Mouse (Mus musculus): ENCODE measurements at regions not wholly inside any gene's neighbourhood (a gene's known extent, or its start where the extent isn't known, plus 50 kb on each side); places are given as distances from the start of the nearest gene placed in this dataset.

DNA sequence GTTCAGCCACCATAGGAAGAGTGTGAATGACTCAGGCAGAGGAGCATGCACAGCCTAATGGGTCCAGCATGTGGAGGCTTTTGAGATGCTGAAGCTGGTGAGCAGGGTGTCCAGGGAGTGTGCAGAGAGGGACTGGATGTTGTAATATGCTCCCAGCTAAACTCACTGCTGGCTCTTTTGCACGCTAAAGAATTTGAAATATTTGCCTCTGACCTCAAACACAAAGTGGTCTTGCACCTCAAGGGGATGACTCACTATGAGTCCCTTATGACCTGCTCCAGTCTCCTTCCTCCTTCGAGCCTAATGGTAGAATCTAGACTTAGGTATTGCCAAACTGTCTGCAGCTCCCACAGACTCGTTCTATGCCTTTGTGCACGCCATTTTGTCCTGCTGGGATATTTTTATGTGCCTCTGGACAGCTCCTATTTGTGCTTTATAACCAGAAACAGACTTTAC, 55.0 kb upstream of the Slit3 start:
- no peak for DNase-seq (ENCODE audit: low read depth)

GRCm38 (mm10) chr11:35057791-35058190, 63.2 kb upstream of the Slit3 start:
- DNase-seq (ENCODE audit: low read depth) = no peak

GRCm38 (mm10) chr11:35055496-35056125, 65.4 kb upstream of the Slit3 start:
- DNase-seq (ENCODE audit: low read depth) = no peak

DNA sequence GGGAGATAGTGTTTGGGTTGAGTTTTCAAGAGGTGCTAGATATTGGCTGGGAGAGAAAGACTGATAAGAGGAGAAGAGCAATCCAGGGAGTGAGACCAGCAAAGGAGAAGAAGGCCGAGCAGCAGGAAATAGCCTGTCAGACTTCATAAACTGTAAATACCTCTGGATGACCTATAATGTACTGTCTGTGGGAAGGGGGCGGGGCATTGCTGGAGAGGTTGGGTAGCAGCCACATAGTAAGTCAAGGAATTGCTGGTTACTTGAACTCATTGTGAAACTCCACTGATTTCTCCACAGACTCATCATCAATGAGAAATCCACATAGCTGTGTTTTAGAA, 67.4 kb upstream of the Slit3 start:
- DNase-seq (ENCODE audit: low read depth) = no peak

DNA sequence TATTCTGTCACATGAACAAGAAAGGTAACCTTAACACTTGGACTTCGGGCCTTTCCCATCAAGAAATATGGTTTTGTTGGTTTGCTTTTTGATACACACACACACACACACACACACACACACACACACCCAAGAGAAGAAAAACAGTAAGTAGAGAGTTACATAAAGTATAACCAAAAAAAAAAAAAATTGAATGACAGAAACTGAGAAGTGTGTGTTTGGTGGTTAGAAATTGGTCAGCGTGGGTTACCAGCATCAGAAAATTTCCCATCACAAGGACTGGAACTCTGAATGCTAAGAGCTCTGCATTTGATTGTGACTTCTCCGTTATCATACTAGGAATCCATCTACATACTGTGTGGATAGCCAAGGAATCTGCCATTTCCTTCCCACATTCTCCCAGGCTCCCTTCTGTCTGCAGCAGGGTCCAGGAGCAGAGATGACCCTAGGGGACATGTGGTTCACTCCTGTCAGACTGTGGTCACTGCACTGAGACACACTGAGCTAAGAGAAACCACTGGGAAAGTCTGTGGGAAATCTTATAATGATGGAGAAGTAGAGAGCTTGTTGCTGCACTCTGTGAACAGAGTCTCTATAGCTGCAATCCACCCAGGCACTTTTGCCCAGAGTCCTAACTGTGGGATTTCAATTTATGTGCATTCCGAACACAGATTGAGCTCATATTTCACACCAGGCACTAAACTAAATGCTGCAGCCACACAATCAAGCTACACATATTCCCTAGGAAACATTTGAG, 68.0 kb upstream of the Slit3 start:
- no peak for DNase-seq (ENCODE audit: low read depth)

DNA sequence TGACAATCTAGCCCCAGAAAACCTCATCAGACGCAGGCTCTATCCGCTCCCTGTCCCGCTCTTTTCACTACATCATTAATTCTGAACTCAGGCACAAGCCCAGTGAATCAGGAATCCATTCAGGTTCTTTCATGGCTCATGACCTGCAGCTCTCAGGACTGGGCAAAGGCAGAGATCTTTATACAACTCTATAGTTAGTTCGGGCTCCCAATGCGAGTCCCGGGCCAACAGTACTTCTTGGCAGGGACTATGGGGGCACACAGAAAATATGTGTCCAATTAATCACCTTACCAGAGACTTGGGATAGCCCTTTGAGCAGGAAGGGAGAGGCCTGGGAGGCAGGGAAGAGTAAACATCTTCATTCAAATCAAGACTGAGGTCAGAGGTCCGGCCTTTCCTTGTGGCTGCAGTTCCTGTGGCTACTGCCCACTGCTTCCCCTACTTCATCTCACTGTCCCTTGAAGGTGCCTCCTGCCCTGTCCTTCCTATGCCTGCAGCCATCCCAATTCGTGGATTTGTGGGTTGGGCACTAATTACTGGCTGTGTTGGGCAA, 71.3 kb upstream of the Slit3 start:
- DNase-seq (ENCODE audit: low read depth) = no peak

DNA sequence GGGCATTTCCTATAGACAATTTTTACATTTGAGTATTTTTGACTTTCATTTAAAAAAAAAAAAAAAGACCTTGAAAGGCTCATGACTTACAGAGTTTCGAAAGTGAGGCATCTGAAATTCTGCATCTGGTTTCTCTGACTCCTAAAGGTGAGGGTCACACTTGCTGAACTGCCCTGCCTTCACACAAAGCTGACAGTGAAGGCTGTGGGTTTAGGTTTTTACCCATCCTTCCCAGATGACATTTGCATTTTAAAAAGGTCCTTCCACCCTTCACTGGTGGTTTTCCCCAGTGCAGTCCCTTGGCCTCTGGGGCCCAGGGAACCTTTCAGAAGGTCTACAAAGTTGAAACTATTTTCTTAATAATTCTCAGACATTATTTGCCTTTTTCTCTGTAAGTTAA, 76.4 kb upstream of the Slit3 start:
- no peak for DNase-seq (ENCODE audit: low read depth)

- no peak for DNase-seq (ENCODE audit: low read depth)
These were observed 96.6 kb upstream of the Slit3 start for GRCm38 (mm10) chr11:35024448-35024847.

DNA sequence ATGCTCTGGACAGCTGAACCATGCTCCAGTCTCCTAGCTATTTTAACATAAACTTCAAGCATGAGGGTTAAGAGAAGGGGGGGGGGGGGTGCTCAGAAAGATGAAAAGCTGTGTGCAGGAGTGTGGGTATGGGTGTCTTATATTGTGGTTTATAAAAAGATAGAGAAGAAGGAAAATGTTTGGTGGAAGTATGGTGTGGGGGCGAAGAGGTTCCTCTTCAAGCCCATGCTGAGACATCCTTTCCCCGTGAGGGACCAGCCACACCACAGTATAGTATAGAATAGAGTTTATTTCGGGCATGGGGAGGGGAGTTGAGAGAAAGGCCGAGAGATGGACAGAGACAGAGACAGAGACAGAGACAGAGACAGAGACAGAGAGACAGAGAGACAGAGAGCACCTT, 97.2 kb upstream of the Slit3 start:
- no peak for DNase-seq (ENCODE audit: low read depth)

DNA sequence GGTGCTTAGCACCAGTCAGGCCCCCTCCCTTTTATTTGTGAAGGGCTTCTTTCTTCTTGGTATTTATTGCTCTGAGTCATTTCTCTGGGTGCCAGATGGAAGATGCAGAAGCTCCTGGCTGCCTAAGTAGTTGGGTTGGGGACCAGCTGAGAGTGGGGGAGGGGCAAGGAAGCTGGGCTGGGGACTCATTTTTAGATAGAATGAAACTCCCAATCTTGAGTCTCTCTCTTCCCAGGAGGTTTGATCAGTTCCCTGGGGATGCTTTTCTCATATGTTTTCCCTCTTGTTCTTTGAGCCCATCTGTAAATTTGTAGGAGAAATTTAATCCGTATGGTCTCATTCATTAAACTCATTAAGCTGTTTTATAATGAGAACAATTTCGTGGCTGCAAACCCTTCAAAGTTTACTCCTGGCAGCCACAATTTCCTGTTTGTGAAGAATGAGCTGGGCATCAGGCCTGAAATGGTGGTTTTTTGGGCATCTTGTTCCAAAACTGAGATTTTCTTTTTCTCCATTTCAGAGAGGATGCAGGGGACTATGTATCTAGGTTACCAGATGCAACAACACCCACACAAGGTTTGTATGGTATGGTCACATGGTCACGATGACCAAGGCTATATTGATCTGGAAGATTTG, 98.9 kb upstream of the Slit3 start:
- DNase-seq (ENCODE audit: low read depth) = no peak

- DNase-seq (ENCODE audit: low read depth) = no peak
These were observed 104.0 kb upstream of the Slit3 start for GRCm38 (mm10) chr11:35016998-35017397.

- no peak for DNase-seq (ENCODE audit: low read depth)
These were observed 109.2 kb upstream of the Slit3 start for GRCm38 (mm10) chr11:35011521-35012476.

DNA sequence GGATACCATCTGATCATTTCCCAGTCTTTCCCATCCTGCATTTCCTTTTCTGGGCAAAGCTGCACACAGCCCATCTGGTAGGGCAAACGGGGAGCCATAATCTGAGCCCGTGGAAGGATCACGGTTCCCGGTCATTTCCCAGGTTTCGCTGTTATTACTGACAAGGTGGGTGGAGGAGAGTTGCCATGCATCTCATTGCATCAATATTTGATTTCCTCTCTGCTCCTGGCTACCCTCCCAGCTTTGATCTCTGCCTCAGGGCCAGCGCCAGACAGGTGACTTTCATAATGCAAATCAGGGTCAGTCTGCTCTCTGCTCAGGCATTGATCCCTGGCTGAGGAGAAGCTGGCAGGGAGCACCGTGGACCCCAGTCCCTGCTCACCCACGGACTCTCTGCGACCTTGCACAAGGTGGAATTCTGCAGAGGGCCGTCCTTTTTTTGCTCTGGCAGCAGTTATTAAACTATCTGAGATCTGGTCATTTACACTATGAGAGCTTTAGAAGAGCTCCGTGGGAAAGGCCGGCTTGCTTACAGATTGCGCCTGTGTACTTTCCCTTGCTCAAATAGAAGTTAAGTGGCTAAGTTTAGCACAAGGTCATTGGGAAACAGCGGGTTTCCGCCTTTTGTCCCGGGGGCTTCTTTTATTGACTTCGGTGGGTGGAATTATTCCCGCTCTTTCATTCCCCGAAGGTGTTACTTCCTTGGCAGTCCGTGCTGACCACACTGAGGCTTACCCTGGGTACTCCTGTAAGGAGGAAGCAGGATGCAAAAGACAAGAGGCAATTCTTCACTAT, 114.1 kb upstream of the Slit3 start:
- no peak for DNase-seq (ENCODE audit: low read depth)

DNA sequence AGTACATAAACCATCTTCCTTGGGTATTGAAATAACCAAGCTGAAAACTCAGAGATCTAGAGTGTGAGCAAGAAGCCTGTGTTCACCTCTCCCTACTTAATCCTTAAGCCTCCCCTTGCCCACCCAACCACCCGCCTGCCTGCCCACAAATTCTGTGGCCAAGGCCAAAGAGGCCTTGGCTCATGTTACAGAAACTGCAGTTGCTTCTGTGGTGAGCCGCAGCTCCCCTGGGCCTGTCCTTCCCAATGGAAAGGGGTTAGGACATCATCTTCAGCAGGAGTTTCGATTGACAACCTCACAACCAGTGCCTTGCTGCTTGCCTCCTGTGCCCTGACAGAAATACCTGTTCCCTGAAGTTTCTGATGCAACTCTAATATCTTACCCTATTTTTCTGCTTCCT, 115.9 kb upstream of the Slit3 start:
- DNase-seq (ENCODE audit: low read depth) = no peak

GRCm38 (mm10) chr11:35004431-35004830, 116.6 kb upstream of the Slit3 start:
- no peak for DNase-seq (ENCODE audit: low read depth)

DNA sequence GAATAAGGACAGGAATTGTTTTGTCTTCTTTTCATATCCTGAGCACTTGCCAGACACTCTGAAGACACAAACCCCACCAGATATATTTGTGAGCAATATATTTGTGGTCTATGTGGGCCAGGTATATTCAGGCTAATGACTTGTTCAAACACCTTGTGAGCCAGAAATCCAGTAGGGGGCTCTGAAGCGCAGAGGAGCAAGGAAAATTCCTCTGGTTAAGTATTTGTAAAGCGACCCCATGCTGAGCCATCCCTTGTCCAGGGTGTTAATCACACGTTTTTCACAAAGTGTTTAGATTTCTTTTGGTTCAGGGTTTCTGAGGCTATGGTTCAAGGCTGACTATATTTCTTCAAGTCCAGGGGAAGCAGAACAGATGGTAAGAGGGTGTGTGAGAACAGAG, 117.1 kb upstream of the Slit3 start:
- no peak for DNase-seq (ENCODE audit: low read depth)

DNA sequence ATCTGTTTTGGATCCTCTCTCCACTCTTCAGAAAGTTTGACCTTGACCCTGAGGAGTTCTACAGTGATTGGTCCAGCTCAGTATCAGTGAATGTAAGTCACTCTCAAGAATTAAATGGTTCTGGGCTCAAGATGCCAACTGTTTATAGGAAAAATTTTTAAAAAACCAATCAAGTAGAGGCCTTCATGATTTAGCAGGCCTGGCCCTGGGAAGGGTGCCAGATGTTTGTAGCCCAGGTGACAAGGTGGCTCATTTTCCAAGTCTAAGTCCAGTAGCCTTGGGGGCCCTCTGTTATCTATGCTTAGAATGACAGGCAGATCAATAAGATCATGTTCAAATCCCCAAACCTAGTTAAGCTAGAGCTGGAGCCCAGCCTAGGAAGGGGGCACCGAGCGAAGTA, 123.1 kb upstream of the Slit3 start:
- no peak for DNase-seq (ENCODE audit: low read depth)

- no peak for DNase-seq (ENCODE audit: low read depth)
These were observed 125.5 kb upstream of the Slit3 start for GRCm38 (mm10) chr11:34995515-34995914.

GRCm38 (mm10) chr11:34982775-34983457, 138.1 kb upstream of the Slit3 start:
- no peak for DNase-seq (ENCODE audit: low read depth)

- no peak for DNase-seq (ENCODE audit: low read depth)
These were observed 140.8 kb upstream of the Slit3 start for GRCm38 (mm10) chr11:34980210-34980609.

DNA sequence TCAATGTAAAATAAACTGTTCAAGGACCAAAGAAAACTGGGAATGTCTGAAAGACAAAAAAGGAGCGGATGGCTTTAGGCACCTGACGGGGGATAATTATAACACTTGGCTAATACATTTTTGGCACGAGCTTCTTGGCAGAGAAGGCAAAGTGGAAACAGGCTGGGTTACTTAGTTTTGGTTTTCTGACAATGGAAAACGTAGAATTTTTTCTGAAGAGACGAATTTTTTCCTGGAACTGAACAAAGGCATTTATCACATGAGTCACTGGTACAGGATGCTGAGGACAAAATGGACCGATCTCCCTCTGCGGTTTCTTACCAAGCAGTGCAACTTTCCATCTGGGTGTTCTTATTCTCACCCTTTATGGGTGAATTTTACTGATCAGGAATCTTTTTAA, 143.2 kb upstream of the Slit3 start:
- DNase-seq (ENCODE audit: low read depth) = no peak

Data from induced T-regulatory cell, adult 2 months (primary cell).